18 mouse cellular contexts compared by ENCODE assay signal in the genomic region with DNA sequence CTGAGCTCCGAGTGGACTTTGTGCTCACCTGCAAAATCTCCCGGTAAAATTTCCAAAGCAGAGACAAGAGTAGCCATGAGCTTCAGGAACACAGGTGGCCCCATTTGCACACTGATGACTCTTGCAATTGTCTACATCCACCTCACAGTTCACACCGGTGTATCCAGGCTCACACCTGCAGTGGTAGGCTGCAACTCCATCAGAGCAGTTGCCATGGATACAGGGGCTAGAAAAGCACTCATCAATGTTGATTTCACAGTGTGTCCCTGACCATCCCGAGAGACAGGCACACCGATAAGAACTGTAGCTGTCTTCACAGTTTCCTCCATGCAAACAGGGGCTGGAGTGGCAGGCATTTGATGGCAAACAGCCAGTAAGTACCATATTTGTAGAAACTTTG.
DNase-seq lines count a peak whose midpoint lies in the region; ATAC-seq and TF ChIP-seq lines count a peak whose summit lies in the region.
"Had no signal": no experiment of that assay in that cellular context is flagged by ENCODE, and none has a peak within 500 bp of the region (broad histone marks: within the 10 kb centered on the region; RNA-seq: fewer than 3 reads in every experiment).

No protein-coding gene starts in this region.

- H3K4me3 ChIP-seq in forebrain, embryonic 11.5 days (ENCODE audit: low read depth, low read length), result no peak overlapping the region
- H3K4me3 ChIP-seq in forebrain, embryonic 10.5 days, result no peak overlapping the region
- H3K4me3 ChIP-seq in hindbrain, postnatal 0 days (ENCODE audit: low read length), result no peak overlapping the region
- H3K4me3 ChIP-seq in hindbrain, embryonic 12.5 days, result no peak overlapping the region
- H3K4me3 ChIP-seq in midbrain, embryonic 16.5 days (ENCODE audit: low read depth, low read length), result no peak overlapping the region
- H3K4me3 ChIP-seq in midbrain, embryonic 10.5 days, result no peak overlapping the region
- H3K4me3 ChIP-seq: embryonic facial prominence, embryonic 10.5 days; heart, embryonic 13.5 days had no signal

- peak; percentile 33; the same call in 1 of the 2 replicates for ATAC-seq in forebrain, embryonic 11.5 days (replicated peaks; ENCODE audit: low FRiP score)
- ATAC-seq in hindbrain, postnatal 0 days, result 0 out of 2 replicates have a peak, but pooled peaks have one; percentile 12
- no peak for ATAC-seq in hindbrain, embryonic 12.5 days (ENCODE audit: low FRiP score)
- ATAC-seq in midbrain, embryonic 16.5 days, result peak; percentile 51; the same call in 1 of the 2 replicates
- ATAC-seq: activated CD4-positive, CD25-positive, alpha-beta regulatory T cell, adult 4 months; intestine, embryonic 16.5 days had no signal

- no peak for DNase-seq in forebrain, embryonic 11.5 days (ENCODE audit: low spot score)
- DNase-seq in forebrain, embryonic 10.5 days (ENCODE audit: extremely low spot score, low spot score), result no peak
- no peak for DNase-seq in hindbrain, postnatal 0 days (ENCODE audit: low spot score)
- DNase-seq in midbrain, embryonic 10.5 days (ENCODE audit: low spot score), result no peak
- no peak for DNase-seq in urinary bladder, postnatal 14 days (ENCODE audit: low spot score)
- DNase-seq: adrenal gland, postnatal 14 days; B cell, adult 2 months; cerebellum, adult 2 months; cerebellum, postnatal 10 days; gastrocnemius, postnatal 36 days; heart, adult 11 months; heart, postnatal 36 days had no signal

- WGBS in forebrain, embryonic 11.5 days, result 64% methylated on average over 5 of the region's 5 CpGs
- WGBS in forebrain, embryonic 10.5 days, result 70% methylated on average over 5 of the region's 5 CpGs
- WGBS in hindbrain, postnatal 0 days, result 48% methylated on average over 5 of the region's 5 CpGs
- WGBS in hindbrain, embryonic 12.5 days, result 62% methylated on average over 5 of the region's 5 CpGs
- WGBS in midbrain, embryonic 16.5 days, result 47% methylated on average over 5 of the region's 5 CpGs
- WGBS in midbrain, embryonic 10.5 days, result 65% methylated on average over 5 of the region's 5 CpGs

- no peaks in the 10 kb centered on the region for H3K9me3 ChIP-seq in forebrain, embryonic 11.5 days (ENCODE audit: control insufficient read depth, low read length)
- no peaks in the 10 kb centered on the region for H3K9me3 ChIP-seq in forebrain, embryonic 10.5 days
- H3K9me3 ChIP-seq in hindbrain, postnatal 0 days (ENCODE audit: low read length), result no peaks in the 10 kb centered on the region
- H3K9me3 ChIP-seq in hindbrain, embryonic 12.5 days (replicated peaks), result no peaks in the 10 kb centered on the region
- no peaks in the 10 kb centered on the region for H3K9me3 ChIP-seq in midbrain, embryonic 16.5 days (replicated peaks; ENCODE audit: control insufficient read depth, low read length, poor library complexity, severe bottlenecking)
- H3K9me3 ChIP-seq in midbrain, embryonic 10.5 days (replicated peaks), result no peaks in the 10 kb centered on the region
- H3K9me3 ChIP-seq: embryonic facial prominence, embryonic 10.5 days; heart, embryonic 13.5 days had no signal

- no peaks in the 10 kb centered on the region for H3K4me1 ChIP-seq in forebrain, embryonic 11.5 days (replicated peaks; ENCODE audit: control insufficient read depth, insufficient read depth, low read length)
- H3K4me1 ChIP-seq in forebrain, embryonic 10.5 days, result no peaks in the 10 kb centered on the region
- H3K4me1 ChIP-seq in hindbrain, postnatal 0 days (ENCODE audit: insufficient read depth, low read length), result no peaks in the 10 kb centered on the region
- H3K4me1 ChIP-seq in hindbrain, embryonic 12.5 days, result no peaks in the 10 kb centered on the region
- H3K4me1 ChIP-seq in midbrain, embryonic 16.5 days (ENCODE audit: control insufficient read depth, insufficient read depth, low read length), result no peaks in the 10 kb centered on the region
- no peaks in the 10 kb centered on the region for H3K4me1 ChIP-seq in midbrain, embryonic 10.5 days
- H3K4me1 ChIP-seq: embryonic facial prominence, embryonic 10.5 days had no signal

- H3K27me3 ChIP-seq in forebrain, embryonic 11.5 days (ENCODE audit: control insufficient read depth, insufficient read depth, low read length), result no peaks in the 10 kb centered on the region
- no peaks in the 10 kb centered on the region for H3K27me3 ChIP-seq in forebrain, embryonic 10.5 days (ENCODE audit: poor library complexity, severe bottlenecking)
- H3K27me3 ChIP-seq in hindbrain, postnatal 0 days (ENCODE audit: insufficient read depth, low read length), result no peaks in the 10 kb centered on the region
- H3K27me3 ChIP-seq in hindbrain, embryonic 12.5 days, result no peaks in the 10 kb centered on the region
- no peaks in the 10 kb centered on the region for H3K27me3 ChIP-seq in midbrain, embryonic 16.5 days (ENCODE audit: control insufficient read depth, insufficient read depth, low read depth, low read length)
- H3K27me3 ChIP-seq in midbrain, embryonic 10.5 days (ENCODE audit: low read depth, poor library complexity, severe bottlenecking), result no peaks in the 10 kb centered on the region
- H3K27me3 ChIP-seq: heart, embryonic 13.5 days had no signal

- H3K4me2 ChIP-seq in forebrain, embryonic 11.5 days (ENCODE audit: low read depth, low read length, severe bottlenecking), result no peak overlapping the region
- H3K4me2 ChIP-seq in hindbrain, postnatal 0 days (ENCODE audit: low read depth, low read length), result no peak overlapping the region
- H3K4me2 ChIP-seq in hindbrain, embryonic 12.5 days (replicated peaks), result no peak overlapping the region
- H3K4me2 ChIP-seq in midbrain, embryonic 16.5 days (ENCODE audit: low read length), result no peak overlapping the region
- H3K4me2 ChIP-seq: heart, embryonic 13.5 days had no signal

- no peak overlapping the region for H3K9ac ChIP-seq in forebrain, embryonic 11.5 days (ENCODE audit: low read length)
- H3K9ac ChIP-seq in hindbrain, postnatal 0 days (replicated peaks; ENCODE audit: low read length), result no peak overlapping the region
- no peak overlapping the region for H3K9ac ChIP-seq in hindbrain, embryonic 12.5 days
- no peak overlapping the region for H3K9ac ChIP-seq in midbrain, embryonic 16.5 days (ENCODE audit: low read depth, low read length)
- H3K9ac ChIP-seq: heart, embryonic 13.5 days had no signal

- no peaks in the 10 kb centered on the region for H3K36me3 ChIP-seq in forebrain, embryonic 11.5 days (ENCODE audit: control insufficient read depth, insufficient read depth, low read length)
- H3K36me3 ChIP-seq in forebrain, embryonic 10.5 days (replicated peaks), result no peaks in the 10 kb centered on the region
- H3K36me3 ChIP-seq in hindbrain, postnatal 0 days (ENCODE audit: insufficient read depth, low read length), result no peaks in the 10 kb centered on the region
- no peaks in the 10 kb centered on the region for H3K36me3 ChIP-seq in hindbrain, embryonic 12.5 days
- H3K36me3 ChIP-seq in midbrain, embryonic 16.5 days (ENCODE audit: control insufficient read depth, insufficient read depth, low read length), result no peaks in the 10 kb centered on the region
- no peaks in the 10 kb centered on the region for H3K36me3 ChIP-seq in midbrain, embryonic 10.5 days
- H3K36me3 ChIP-seq: embryonic facial prominence, embryonic 10.5 days; heart, embryonic 13.5 days had no signal

- TF ChIP-seq CTCF in hindbrain, postnatal 0 days (IDR thresholded peaks at IDR 0.05; ENCODE audit: low read depth), result no peak

- H3K27ac ChIP-seq in forebrain, embryonic 11.5 days (ENCODE audit: low read depth, low read length), result no peak overlapping the region
- H3K27ac ChIP-seq in forebrain, embryonic 10.5 days, result no peak overlapping the region
- H3K27ac ChIP-seq in hindbrain, postnatal 0 days, result no peak overlapping the region
- no peak overlapping the region for H3K27ac ChIP-seq in hindbrain, embryonic 12.5 days
- H3K27ac ChIP-seq in midbrain, embryonic 16.5 days (ENCODE audit: low read length), result no peak overlapping the region
- H3K27ac ChIP-seq in midbrain, embryonic 10.5 days (replicated peaks), result no peak overlapping the region
- H3K27ac ChIP-seq: embryonic facial prominence, embryonic 10.5 days; heart, embryonic 13.5 days had no signal
